8 mouse cellular contexts compared by ENCODE assay signal in genomic region chr3:137340938-137341337, GRCm38 (mm10). TPM values are rescaled to one million over a fixed set of nuclear protein-coding genes. Genes with fewer than 3 reads are reported as not detected.
DNase-seq lines count a peak whose midpoint lies in the region; ATAC-seq and TF ChIP-seq lines count a peak whose summit lies in the region.

TSS of gene Emcn (plus strand) at chr3:137341067.

- no peak within 1 kb of the TSS for H3K9ac ChIP-seq in midbrain, embryonic 12.5 days (replicated peaks)
- no peak within 1 kb of the TSS for H3K9ac ChIP-seq in midbrain, postnatal 0 days (replicated peaks; ENCODE audit: low read length, poor library complexity, severe bottlenecking)

- no peaks in the 10 kb centered on the region for H3K36me3 ChIP-seq in midbrain, embryonic 12.5 days
- H3K36me3 ChIP-seq in midbrain, postnatal 0 days (ENCODE audit: insufficient read depth, low read length) = no peaks in the 10 kb centered on the region
- H3K36me3 ChIP-seq in small intestine, adult 2 months (ENCODE audit: control insufficient read depth, insufficient read depth, low read length) = no peaks in the 10 kb centered on the region

- no peak within 1 kb of the TSS for H3K4me3 ChIP-seq in midbrain, embryonic 12.5 days
- H3K4me3 ChIP-seq in midbrain, postnatal 0 days (ENCODE audit: low read depth, low read length) = no peak within 1 kb of the TSS
- peak within 1 kb of the TSS; percentile 42 for H3K4me3 ChIP-seq in small intestine, adult 2 months (ENCODE audit: low read depth, low read length)

- TF ChIP-seq POLR2A in small intestine, adult 2 months (IDR thresholded peaks at IDR 0.05; ENCODE audit: low read depth, low read length) = no peak

- no peak for TF ChIP-seq CTCF in midbrain, postnatal 0 days (IDR thresholded peaks at IDR 0.05)
- TF ChIP-seq CTCF in small intestine, adult 2 months (IDR thresholded peaks at IDR 0.05; ENCODE audit: extremely low read depth, insufficient read length, insufficient replicate concordance, low read depth, low read length) = no peak

- no peaks in the 10 kb centered on the region for H3K27me3 ChIP-seq in midbrain, embryonic 12.5 days
- H3K27me3 ChIP-seq in midbrain, postnatal 0 days (ENCODE audit: insufficient read depth, low read length) = no peaks in the 10 kb centered on the region
- no peaks in the 10 kb centered on the region for H3K27me3 ChIP-seq in small intestine, adult 2 months (ENCODE audit: control insufficient read depth, insufficient read depth, low read length)

- ATAC-seq in midbrain, embryonic 12.5 days (ENCODE audit: low FRiP score, low read depth) = no peak
- no peak for ATAC-seq in midbrain, postnatal 0 days (ENCODE audit: low FRiP score)

- peaks cover 2% of the 10 kb centered on the region; the same call in 1 of the 2 replicates for H3K4me1 ChIP-seq in midbrain, embryonic 12.5 days
- H3K4me1 ChIP-seq in midbrain, postnatal 0 days (ENCODE audit: insufficient read depth, low read length) = no peaks in the 10 kb centered on the region
- H3K4me1 ChIP-seq in small intestine, adult 2 months (ENCODE audit: control insufficient read depth, insufficient read depth, insufficient read length, low read length) = no peaks in the 10 kb centered on the region

- DNase-seq in midbrain, postnatal 0 days (ENCODE audit: low spot score) = no peak
- peak; percentile 63 for DNase-seq in heart, adult 8-10 months (ENCODE audit: low spot score)
- DNase-seq in kidney, adult 11 months = peak; percentile 38
- DNase-seq in right cerebral cortex, postnatal 36 days (ENCODE audit: low spot score in 2 of 2) = no peak
- no peak for DNase-seq in urinary bladder, postnatal 10 days (ENCODE audit: low spot score)
- no peak for DNase-seq in left cerebral cortex, adult 18-20 months (ENCODE audit: low spot score in 2 of 2)

- WGBS in midbrain, embryonic 12.5 days = 64% methylated on average over 8 of the region's 8 CpGs
- WGBS in midbrain, postnatal 0 days = 65% methylated on average over 8 of the region's 8 CpGs
- WGBS in small intestine, adult 2 months = 58% methylated on average over 8 of the region's 8 CpGs

- no peak within 1 kb of the TSS for H3K27ac ChIP-seq in midbrain, embryonic 12.5 days (replicated peaks)
- H3K27ac ChIP-seq in midbrain, postnatal 0 days (ENCODE audit: low read depth, low read length) = no peak within 1 kb of the TSS
- H3K27ac ChIP-seq in small intestine, adult 2 months (ENCODE audit: insufficient read depth, low read depth, low read length) = peak within 1 kb of the TSS; percentile 9; the same call in 1 of the 2 replicates

- no peaks in the 10 kb centered on the region for H3K9me3 ChIP-seq in midbrain, embryonic 12.5 days
- H3K9me3 ChIP-seq in midbrain, postnatal 0 days (ENCODE audit: low read length) = no peaks in the 10 kb centered on the region

- H3K4me2 ChIP-seq in midbrain, embryonic 12.5 days (replicated peaks) = no peak within 1 kb of the TSS
- H3K4me2 ChIP-seq in midbrain, postnatal 0 days (ENCODE audit: low read depth, low read length, poor library complexity, severe bottlenecking) = no peak within 1 kb of the TSS

RNA-seq across cellular contexts. Expression of gene Emcn, which starts in this region (rescaled TPM):
- 15.6 and 17.1 TPM in 2 replicates for polyA plus RNA-seq in midbrain, embryonic 12.5 days (2016; fragmentation: Nextera tagmentation; extraction: Ambion mirVana)
- 6.3 and 8.5 TPM in 2 replicates for total RNA-seq in midbrain, postnatal 0 days (2014; rRNA removed)
- 5.4 and 5.6 TPM in 2 replicates for polyA plus RNA-seq in midbrain, postnatal 0 days (2015; fragmentation: Nextera tagmentation; extraction: Ambion mirVana)
- 10 to 100 TPM; 39.7 to 50.7 (median 47.7) TPM for total RNA-seq in heart, adult 8-10 months (2022)
- polyA plus RNA-seq in small intestine, adult 2 months (2012; rRNA removed) = 2.5 and 4.5 TPM in 2 replicates
- total RNA-seq in left cerebral cortex, adult 18-20 months (2021) = 1 to 10 TPM; 6.3 to 9.4 TPM

Comparison
In these comparisons a context has a peak if more than half of its experiments do, and no peak if none do; other contexts are left out.
1. DNase-seq: peak in heart, adult 8-10 months (single experiment) and kidney, adult 11 months (single experiment); none in midbrain, postnatal 0 days (single experiment), right cerebral cortex, postnatal 36 days (0 of 2), urinary bladder, postnatal 10 days (single experiment) and left cerebral cortex, adult 18-20 months (0 of 2).